Mouse (Mus musculus): ENCODE measurements around the gene Zmpste24.

DNA sequence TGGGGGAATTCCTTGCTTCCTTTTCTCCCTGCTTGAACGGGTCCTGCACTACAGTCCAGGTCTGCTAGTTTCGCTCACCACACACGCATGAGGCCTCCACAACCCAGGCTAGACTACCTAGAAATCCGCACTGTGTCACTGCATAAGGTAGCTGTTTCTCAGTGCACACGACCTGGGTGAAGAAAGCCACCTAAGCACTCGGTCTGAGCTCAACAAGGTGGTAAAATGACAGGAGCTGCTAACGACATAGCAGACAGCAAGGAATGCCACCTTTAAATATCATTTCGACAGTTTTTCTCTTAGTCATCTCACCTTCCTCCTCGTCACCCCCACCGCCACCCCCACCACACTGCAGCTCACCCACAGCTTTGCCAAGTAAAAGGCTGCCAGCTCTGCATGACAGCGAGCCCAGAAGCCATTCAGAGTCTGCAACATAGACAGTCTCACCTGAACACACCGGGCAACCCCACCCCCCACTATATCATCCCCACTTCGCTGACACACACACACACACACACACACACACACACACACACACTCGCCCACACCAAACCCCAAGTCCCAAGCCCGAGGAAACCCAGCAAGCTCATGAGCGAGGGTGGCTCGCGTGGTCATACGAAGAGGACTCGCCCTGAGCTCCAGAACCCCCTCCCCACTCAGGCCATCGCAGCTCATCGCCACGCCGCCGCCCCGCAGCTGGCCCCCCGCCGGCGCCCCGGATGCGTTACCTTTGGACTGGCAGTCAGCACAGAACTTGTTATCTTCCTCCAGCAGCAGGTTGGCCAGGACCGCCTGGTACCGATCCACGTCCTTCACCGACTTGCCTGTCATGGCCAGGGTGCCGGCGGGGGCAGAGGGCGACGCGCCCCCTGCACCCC is 81.8 kb downstream of the Zmpste24 start:
- TF ChIP-seq CTCF (IDR thresholded peaks at IDR 0.05; ENCODE audit: low read depth) (no peak), EP300 (IDR thresholded peaks at IDR 0.05; ENCODE audit: low read depth) (no peak)

Measured in liver, postnatal 0 days (tissue).